Mouse (Mus musculus) heart, embryonic 13.5 days (tissue): ENCODE measurements at regions not wholly inside any gene's neighbourhood (a gene's known extent, or its start where the extent isn't known, plus 50 kb on each side); places are given as distances from the start of the nearest gene placed in this dataset.
A peak's percentile ranks its signal among the peaks of the same experiment; 100 is the strongest.
"Not testable (repeated sequence)": the region's sequence is repeated elsewhere in the genome, so short reads cannot be mapped to it uniquely, and the experiment has no call there.

Source experiments
- ATAC-seq: fragments of 200-750 bp; cut with Nextera tagmentation; 2 replicates; pipeline ENCODE4 v1.8.0; 2017; ENCODE audit warnings: moderate TSS enrichment; ENCODE audit not compliant: insufficient number of reproducible peaks, low FRiP score, low TSS enrichment; ENCODE audit errors: extremely low read depth
- H3K27ac ChIP-seq: fragments of 300-500 bp; sonication (generic); replicated peaks from 2 replicates; pipeline ENCODE4 v1.5.1; 2015; ENCODE audit warnings: moderate library complexity, mild to moderate bottlenecking, inconsistent platforms
- H3K27me3 ChIP-seq: fragments of 300-500 bp; sonication (generic); replicated peaks from 2 replicates; pipeline ENCODE4 v1.6.1; 2015; ENCODE audit warnings: mild to moderate bottlenecking, inconsistent platforms
- H3K36me3 ChIP-seq: fragments of 300-500 bp; sonication (generic); 2 replicates; pipeline ENCODE4 v1.6.1; 2015; ENCODE audit warnings: mild to moderate bottlenecking, inconsistent platforms
- H3K4me1 ChIP-seq: fragments of 300-500 bp; sonication (generic); 2 replicates; pipeline ENCODE4 v1.6.1; 2015; ENCODE audit warnings: inconsistent platforms
- H3K4me2 ChIP-seq: fragments of 300-500 bp; sonication (generic); 2 replicates; pipeline ENCODE4 v1.6.1; 2015; ENCODE audit warnings: inconsistent platforms, mild to moderate bottlenecking, moderate library complexity
- H3K4me3 ChIP-seq: fragments of 300-500 bp; sonication (generic); 2 replicates; pipeline ENCODE4 v1.5.1; 2015; ENCODE audit warnings: moderate library complexity, mild to moderate bottlenecking, inconsistent platforms
- H3K9ac ChIP-seq: fragments of 300-500 bp; sonication (generic); 2 replicates; pipeline ENCODE4 v1.6.1; 2015; ENCODE audit warnings: inconsistent platforms, mild to moderate bottlenecking, moderate library complexity
- H3K9me3 ChIP-seq: fragments of 300-500 bp; sonication (generic); 2 replicates; pipeline ENCODE4 v1.6.1; 2016; ENCODE audit warnings: inconsistent platforms
- WGBS: fragments of 180-500 bp; shearing (Covaris S2); methylation state at CpG from one replicate; pipeline ENCODE4 v1.1.7; 2015; ENCODE audit warnings: mixed read lengths; 5-methylcytosine and 5-hydroxymethylcytosine counted together

GRCm38 (mm10) chr17:13542856-13543255, 188.5 kb downstream of the Tcp10c start:
- ATAC-seq = no peak
- Histone ChIP-seq H3K36me3 (no peaks in the 10 kb centered on the region), H3K4me2 (no peak overlapping the region), H3K9me3 (peaks cover 76% of the 10 kb centered on the region), H3K9ac (no peak overlapping the region), H3K27ac (no peak overlapping the region), H3K27me3 (no peaks in the 10 kb centered on the region), H3K4me3 (no peak overlapping the region), H3K4me1 (0 out of 2 replicates have a peak, but pooled peaks cover 3% of the 10 kb centered on the region)
- WGBS = 66% methylated on average over 10 of the region's 10 CpGs

DNA sequence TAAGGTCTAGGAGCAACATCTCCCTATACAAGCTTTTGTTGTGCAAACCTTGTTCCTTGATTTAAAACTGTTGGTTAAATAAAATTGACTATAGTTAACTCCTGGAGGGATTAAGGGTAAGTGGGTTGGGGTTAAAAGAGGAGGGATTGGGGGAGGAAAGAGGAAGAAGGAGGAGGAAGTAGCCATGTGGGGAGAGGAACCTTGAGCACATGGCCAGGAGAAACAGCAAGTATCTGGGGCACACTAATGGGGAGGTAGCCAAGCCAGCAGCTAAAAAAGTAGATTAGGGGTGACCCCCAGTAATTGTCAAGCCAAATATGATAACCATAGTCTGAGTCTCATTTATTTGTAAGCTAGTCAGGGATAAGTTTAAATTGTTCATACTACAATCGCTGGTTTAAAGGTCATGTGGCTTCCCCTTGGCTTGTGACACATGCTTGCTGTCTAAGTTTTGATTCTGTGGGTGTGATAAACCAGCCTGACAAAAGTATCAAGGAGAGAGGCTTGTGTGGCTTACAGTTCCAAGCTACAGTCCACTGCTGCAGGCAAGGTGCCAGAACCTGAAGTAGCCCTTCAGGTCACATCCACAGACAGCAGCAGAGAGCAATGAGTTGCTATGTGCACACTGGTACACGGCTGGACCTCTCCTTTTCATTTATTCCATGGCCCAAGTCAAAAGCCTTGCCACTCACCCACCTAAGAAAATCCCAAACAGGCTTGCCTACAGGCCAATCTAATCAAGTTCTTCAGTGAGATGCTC, 189.8 kb downstream of the Tcp10c start:
- Histone ChIP-seq H3K9ac (no peak overlapping the region), H3K4me2 (no peak overlapping the region), H3K36me3 (no peaks in the 10 kb centered on the region), H3K4me3 (no peak overlapping the region), H3K4me1 (0 out of 2 replicates have a peak, but pooled peaks cover 3% of the 10 kb centered on the region), H3K9me3 (peaks cover 90% of the 10 kb centered on the region), H3K27me3 (no peaks in the 10 kb centered on the region), H3K27ac (no peak overlapping the region)
- no peak for ATAC-seq
- 54% methylated on average over 2 of the region's 2 CpGs for WGBS

GRCm38 (mm10) chr17:13546249-13546648, 191.9 kb downstream of the Tcp10c start:
- ATAC-seq = no peak
- Histone ChIP-seq H3K9me3 (peaks cover 95% of the 10 kb centered on the region), H3K27ac (no peak overlapping the region), H3K27me3 (no peaks in the 10 kb centered on the region), H3K9ac (no peak overlapping the region), H3K36me3 (no peaks in the 10 kb centered on the region), H3K4me3 (no peak overlapping the region), H3K4me2 (no peak overlapping the region), H3K4me1 (0 out of 2 replicates have a peak, but pooled peaks cover 3% of the 10 kb centered on the region)
- 58% methylated on average over 3 of the region's 3 CpGs for WGBS

GRCm38 (mm10) chr17:13546669-13547085, 192.3 kb downstream of the Tcp10c start:
- H3K9me3 ChIP-seq = peaks cover 91% of the 10 kb centered on the region
- H3K36me3 ChIP-seq = no peaks in the 10 kb centered on the region
- no peak overlapping the region for H3K27ac ChIP-seq
- H3K9ac ChIP-seq = no peak overlapping the region
- 70% methylated on average over 7 of the region's 7 CpGs for WGBS
- no peak for ATAC-seq
- H3K4me2 ChIP-seq = no peak overlapping the region
- H3K4me3 ChIP-seq = no peak overlapping the region
- H3K27me3 ChIP-seq = no peaks in the 10 kb centered on the region
- 0 out of 2 replicates have a peak, but pooled peaks cover 3% of the 10 kb centered on the region for H3K4me1 ChIP-seq

- WGBS = 56% methylated on average over 12 of the region's 12 CpGs
Observed at GRCm38 (mm10) chr17:13547657-13548360, 193.4 kb downstream of the Tcp10c start.

GRCm38 (mm10) chr17:13549975-13550895, 195.9 kb downstream of the Tcp10c start:
- Histone ChIP-seq H3K9me3 (peaks cover 72% of the 10 kb centered on the region), H3K4me2 (no peak overlapping the region), H3K27ac (no peak overlapping the region), H3K4me1 (peaks cover under 1% of the 10 kb centered on the region), H3K36me3 (no peaks in the 10 kb centered on the region), H3K4me3 (no peak overlapping the region), H3K9ac (no peak overlapping the region), H3K27me3 (no peaks in the 10 kb centered on the region)
- ATAC-seq = 0 out of 2 replicates have a peak, but pooled peaks have one; percentile 35
- 59% methylated on average over 9 of the region's 9 CpGs for WGBS

More at GRCm38 (mm10) chr17:13547657-13548360, 193.4 kb downstream of the Tcp10c start:
- H3K9me3 ChIP-seq = peaks cover 92% of the 10 kb centered on the region
- H3K4me2 ChIP-seq = no peak overlapping the region
- H3K4me3 ChIP-seq = no peak overlapping the region
- no peaks in the 10 kb centered on the region for H3K27me3 ChIP-seq
- H3K9ac ChIP-seq = no peak overlapping the region
- no peak for ATAC-seq
- no peaks in the 10 kb centered on the region for H3K36me3 ChIP-seq
- 0 out of 2 replicates have a peak, but pooled peaks cover 2% of the 10 kb centered on the region for H3K4me1 ChIP-seq
- H3K27ac ChIP-seq = no peak overlapping the region

- not testable (repeated sequence) for H3K4me2 ChIP-seq, H3K27ac ChIP-seq, H3K27me3 ChIP-seq, H3K4me3 ChIP-seq, H3K9ac ChIP-seq, H3K4me1 ChIP-seq, H3K36me3 ChIP-seq
- peaks cover 66% of the 10 kb centered on the region for H3K9me3 ChIP-seq
- ATAC-seq = peak; percentile 49
Observed at GRCm38 (mm10) chr17:13550896-13551267, 196.5 kb downstream of the Tcp10c start.

GRCm38 (mm10) chr17:13551693-13552404, 197.5 kb downstream of the Tcp10c start:
- H3K27me3 ChIP-seq, H3K27ac ChIP-seq, H3K4me2 ChIP-seq, H3K9ac ChIP-seq, H3K36me3 ChIP-seq, H3K4me3 ChIP-seq: not testable (repeated sequence)
- H3K9me3 ChIP-seq = peaks cover 58% of the 10 kb centered on the region
- peaks cover 11% of the 10 kb centered on the region for H3K4me1 ChIP-seq
- peak; percentile 41; the same call in 1 of the 2 replicates for ATAC-seq

DNA sequence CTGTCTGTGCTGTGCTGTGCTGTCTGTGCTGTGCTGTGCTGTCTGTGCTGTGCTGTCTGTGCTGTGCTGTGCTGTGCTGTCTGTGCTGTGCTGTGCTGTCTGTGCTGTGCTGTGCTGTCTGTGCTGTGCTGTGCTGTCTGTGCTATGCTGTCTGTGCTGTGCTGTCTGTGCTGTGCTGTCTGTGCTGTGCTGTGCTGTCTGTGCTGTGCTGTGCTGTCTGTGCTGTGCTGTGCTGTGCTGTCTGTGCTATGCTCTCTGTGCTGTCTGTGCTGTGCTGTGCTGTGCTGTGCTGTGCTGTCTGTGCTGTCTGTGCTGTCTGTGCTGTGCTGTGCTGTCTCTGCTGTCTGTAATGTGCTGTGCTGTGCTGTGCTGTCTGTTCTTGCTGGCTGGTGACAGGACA, 198.5 kb downstream of the Tcp10c start:
- H3K27me3 ChIP-seq = not testable (repeated sequence)
- ATAC-seq = peak; percentile 40; the same call in 1 of the 2 replicates

DNA sequence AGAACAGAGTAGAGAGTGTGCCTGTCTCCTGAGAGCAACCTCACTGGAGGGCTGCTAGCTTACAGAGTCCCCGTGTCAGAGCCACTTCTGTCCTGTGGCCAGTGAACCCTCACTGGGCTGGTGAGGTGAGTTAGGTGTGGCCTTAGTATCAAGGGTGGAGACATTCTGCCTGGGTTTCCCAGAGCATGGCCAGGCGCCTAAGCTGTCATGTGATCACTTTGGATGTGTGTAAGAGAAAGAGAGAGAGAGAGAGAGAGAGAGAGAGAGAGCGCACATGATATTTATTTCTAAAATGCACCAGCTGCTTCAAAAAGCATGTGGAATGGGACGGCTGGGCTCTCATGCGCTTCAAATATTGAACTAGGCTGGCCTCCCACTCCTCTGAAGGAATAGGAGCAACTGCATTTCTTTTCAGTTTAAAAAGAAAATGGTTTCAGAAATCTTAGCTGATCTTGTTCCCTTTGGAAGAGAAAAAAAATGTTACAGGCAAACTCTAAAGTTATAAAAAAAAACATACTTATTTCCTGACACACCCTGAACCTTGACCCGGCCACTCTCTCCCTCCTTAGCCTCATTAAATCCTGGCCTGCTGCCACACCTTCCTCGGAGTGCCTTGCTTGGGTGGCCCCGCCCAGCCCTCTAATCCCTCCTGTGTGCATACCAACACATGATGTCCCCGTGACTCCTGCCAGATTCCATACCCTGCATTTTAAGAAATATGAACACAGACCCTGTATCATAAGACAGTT, 201.1 kb downstream of the Tcp10c start:
- H3K9ac ChIP-seq, H3K27ac ChIP-seq, H3K36me3 ChIP-seq, H3K27me3 ChIP-seq, H3K4me3 ChIP-seq, H3K4me2 ChIP-seq, ATAC-seq: not testable (repeated sequence)
- Histone ChIP-seq H3K9me3 (peaks cover 22% of the 10 kb centered on the region), H3K4me1 (peaks cover 19% of the 10 kb centered on the region)
- 27% methylated on average over 9 of the region's 9 CpGs for WGBS

More for the DNA sequence above, 198.5 kb downstream of the Tcp10c start:
- H3K9ac ChIP-seq, H3K4me3 ChIP-seq, H3K4me2 ChIP-seq, H3K36me3 ChIP-seq, H3K27ac ChIP-seq: not testable (repeated sequence)
- peaks cover 48% of the 10 kb centered on the region for H3K9me3 ChIP-seq
- peaks cover 11% of the 10 kb centered on the region for H3K4me1 ChIP-seq
